Mouse (Mus musculus) frontal cortex, postnatal 14 days (tissue): ENCODE data around the gene Cic.
"Not testable (repeated sequence)": the region's sequence is repeated elsewhere in the genome, so short reads cannot be mapped to it uniquely, and the experiment has no call there.

ENCODE experiments used
- DNase-seq, 2 experiments: peaks; one replicate each; pipeline ENCODE4 v3.0.0; 2022; ENCODE audit warnings: low spot score in 2 of 2

Cic gene

DNA sequence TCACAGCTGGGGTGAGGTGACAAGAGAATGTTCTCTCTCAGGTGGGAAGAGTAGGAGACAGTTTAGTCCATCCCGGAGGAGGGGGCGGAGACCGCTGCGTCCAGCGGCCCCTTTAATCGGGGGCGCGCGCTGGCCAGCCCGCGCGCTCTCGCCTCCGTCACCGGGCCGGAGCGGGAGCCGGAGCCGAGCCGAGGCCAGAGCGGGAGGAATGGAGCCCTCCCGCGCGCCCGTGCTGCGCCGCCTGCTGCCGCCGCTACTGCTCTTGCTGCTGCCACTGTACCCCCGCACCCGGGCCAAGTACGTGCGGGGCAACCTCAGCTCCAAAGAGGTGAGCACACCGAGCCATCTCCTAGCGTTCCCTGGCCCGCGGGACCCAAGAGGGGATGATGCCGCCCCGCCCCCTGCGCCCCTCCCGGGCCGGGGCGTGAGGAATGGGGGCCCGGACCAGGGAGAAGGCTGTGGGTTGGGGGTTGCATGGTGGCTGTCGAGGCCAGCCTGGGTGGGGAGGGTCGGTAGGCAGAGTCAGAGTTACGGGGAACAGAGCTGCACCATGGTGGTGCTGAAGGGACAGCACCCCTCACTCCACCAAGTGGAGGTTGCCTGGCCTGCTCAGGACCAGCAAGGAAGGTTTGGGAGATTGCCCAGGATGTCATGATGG, 38.6 kb downstream of the Cic start, which contains the start of gene Tmem145:
Tmem145 (plus strand) TSS at position 151 of the 658 bp plus-strand sequence.
- no peak for DNase-seq

DNA sequence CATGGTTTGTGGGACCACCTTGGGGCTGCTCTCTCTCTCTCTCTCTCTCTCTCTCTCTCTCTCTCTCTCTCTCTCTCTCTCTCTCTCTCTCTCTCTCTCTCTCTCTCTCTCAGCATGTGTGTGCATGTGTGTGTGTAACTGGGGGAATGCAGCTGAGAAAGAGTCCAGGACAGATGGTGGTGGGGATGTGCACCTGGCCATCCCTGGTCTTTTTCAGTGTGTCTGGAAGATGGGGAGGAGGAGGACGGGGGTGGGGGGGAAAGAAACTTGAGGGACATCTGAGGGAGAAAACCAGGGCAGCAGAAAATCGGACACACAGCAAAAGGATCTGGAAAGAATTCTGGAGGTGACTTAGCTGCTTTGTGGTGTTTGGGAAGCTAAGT, 39.1 kb downstream of the Cic start:
- DNase-seq = no peak

DNA sequence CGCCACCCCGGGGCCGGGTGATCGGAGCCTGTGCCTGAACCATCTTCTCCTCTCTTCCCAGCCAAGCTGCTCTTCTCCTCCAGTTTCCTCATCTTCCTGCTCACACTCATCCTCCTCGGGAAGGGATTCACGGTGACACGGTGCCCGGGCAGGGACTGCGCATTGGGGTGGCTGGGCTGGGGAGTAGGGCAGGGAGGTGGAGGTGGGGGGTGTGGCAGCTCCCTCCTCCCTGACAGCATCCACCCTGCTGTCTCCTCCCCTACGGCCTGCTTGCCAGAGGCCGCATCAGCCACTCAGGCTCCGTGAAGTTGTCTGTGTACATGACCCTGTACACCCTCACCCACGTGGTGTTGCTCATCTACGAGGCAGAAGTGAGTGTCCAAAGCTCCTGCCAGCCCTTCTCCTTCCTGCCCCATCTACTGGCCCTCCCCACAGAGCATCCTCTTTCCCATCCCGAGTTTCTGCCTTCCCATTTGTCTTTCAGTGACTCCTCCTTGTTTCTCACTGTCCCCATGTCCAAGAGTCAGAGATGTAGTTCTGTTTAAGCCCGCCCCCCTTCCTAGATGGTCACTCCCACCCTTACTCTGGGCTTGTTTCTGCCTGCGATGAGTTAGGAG, 41.3 kb downstream of the Cic start:
- no peak for DNase-seq

DNA sequence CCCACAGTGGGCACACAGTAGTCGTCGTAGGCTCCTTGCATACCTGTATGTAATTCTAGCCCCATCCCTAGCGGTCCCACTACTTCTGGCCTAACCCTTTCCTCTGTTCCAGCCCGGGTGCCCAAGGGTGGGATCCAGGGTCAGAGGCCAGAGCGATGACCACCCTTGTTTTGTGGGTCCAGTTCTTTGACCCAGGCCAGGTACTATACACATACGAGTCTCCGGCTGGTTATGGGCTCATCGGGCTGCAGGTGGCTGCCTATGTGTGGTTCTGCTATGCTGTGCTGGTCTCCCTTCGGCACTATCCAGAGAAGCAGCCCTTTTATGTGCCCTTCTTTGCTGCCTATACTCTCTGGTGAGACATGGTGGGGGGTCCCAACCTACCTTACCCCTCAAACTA, 41.9 kb downstream of the Cic start:
- DNase-seq = no peak

DNA sequence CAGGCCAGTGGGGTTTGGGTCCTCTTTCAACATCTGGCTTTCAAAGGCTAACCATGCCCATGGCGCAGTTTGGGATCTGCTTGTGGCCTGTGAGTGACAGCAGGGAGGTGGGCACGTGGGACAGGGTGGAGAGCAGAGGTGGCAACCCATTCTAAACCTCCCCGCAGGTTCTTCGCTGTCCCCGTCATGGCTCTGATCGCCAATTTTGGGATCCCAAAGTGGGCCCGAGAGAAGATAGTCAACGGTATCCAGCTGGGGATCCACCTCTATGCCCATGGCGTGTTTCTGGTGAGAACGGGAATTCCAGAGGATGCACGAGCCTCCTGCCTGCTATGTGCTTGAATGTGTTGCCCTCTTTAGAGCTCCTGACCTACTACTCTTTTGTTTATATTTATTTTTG, 43.7 kb downstream of the Cic start:
- DNase-seq = no peak

DNA sequence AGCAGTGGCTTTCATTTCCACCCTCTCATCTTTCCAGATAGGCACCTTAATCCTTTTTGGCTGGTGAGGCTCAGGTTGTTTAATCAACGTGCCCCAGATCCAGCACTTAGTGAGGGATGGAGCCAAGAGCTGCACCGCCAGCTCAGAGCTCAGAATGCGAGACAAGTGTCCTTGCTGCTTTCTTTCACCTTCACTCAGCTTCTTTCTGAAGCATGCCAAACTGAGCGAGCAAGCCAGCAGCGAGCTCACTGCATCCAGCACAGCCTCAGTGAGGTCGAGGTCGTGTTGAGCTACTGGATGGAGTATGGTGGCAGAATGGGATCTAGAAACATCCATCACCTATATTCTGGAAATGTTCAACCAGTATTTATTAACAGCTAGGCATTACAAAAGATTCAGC, 45.8 kb downstream of the Cic start:
- DNase-seq = no peak

DNA sequence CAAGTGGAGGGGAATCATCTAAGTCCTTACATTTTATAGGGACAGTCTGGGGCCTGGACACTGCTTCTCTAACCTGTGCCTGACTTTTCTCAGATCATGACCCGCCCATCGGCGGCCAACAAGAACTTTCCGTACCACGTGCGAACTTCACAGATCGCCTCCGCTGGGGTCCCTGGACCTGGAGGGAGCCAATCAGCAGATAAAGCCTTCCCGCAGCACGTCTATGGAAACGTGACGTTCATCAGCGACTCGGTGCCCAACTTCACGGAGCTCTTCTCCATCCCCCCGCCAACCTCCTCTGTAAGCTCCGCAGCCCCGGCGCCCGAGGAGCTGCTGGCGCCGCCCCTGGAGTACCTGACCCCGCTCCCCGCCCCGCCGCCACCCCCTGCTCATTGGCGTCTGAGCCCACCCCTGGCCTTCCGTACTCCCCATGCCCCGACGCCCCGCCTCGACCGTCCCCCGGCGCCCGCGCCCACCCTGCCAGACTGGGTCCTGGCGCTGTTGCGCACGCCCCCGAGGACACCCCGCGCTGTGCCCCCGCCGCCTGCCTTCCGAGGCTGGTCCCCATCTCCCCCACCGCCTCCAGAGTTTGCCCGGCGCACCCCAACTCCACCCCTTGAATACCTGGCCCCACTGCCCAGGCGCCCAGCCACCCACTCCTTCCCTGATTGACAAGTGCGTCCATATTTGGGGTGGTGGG, 47.3 kb downstream of the Cic start:
- no peak for DNase-seq

DNA sequence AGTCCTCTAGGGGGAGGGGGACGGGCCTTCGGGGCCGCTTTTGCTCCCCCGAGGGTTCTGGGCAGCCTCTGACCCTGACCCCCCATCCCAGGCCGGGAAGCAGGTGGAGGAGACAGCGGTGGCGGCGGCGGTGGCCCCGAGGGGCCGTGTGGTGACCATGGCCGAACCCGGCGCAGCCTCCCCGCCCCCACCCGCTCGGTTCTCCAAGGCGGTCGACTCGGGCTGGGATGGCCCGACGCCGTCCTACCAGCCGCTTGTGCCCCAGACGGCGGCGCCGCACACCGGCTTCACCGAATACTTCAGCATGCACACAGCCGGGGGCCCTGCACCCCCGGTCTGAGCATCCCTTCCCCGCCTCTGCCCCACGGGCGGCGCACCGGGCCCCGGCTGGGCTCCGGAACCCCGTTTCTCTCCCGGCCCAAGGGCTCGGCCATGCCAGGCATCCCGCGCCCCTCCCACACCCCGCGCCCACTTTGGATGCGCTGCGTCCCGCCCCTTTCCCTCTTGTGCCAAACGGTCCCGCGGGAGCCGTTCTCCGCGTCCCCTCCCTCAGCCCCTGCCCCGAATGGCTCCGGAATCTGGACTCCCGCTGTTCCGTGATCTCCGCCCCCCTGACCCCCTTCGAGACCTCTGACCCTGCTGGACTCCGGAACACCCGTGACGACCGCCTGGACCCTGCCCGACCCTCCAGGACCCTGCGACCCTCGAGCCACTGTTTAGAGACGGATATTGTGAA, 48.0 kb downstream of the Cic start:
- no peak for DNase-seq

DNA sequence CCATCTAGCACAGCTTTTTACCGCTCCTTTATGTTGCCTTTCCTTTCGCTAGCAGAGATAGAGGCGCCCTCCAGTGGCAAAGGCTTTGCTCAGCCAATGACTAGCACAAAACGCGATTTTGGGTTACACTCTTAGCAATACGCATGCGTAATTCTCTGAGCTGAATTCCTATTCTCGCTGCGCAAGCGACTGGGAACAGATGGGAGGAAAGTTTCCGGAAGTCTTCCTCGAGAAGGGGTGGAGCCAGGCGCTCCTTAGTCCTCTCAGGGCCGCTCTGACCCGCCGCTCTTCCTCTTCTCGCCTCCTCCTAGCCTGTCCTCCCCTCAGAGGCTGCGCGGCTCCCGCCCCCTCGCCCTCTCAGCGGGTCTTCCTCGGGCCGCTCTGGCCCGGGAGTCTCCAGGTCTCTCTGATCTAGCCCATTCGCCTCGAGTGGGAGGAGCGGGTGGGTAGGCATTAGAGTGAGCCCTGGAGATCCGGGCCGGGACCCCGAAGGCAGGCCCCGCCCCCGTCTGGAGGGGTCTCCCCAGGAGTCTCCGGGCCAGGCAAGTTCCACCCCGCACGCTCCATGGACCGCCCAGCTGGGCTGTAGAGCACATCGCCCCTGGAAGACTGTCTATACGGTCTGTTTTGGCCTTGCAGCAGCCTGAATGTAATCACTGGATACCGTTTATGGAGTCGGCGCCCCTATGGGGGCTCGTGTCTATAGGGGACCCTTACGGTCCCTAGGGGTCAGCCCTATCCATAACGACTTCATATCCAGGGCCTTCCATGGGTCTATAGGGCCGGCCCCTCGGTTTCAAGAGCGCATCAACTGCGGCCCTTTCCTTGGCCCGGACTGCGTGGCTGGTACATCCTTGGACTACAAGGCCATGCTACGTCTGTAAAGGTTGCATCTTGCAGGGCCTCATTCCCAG, 49.3 kb downstream of the Cic start, which contains the start of gene Megf8:
Megf8 (plus strand) TSS at position 633 of the 914 bp plus-strand sequence.
- peak; percentile 95 for DNase-seq

DNA sequence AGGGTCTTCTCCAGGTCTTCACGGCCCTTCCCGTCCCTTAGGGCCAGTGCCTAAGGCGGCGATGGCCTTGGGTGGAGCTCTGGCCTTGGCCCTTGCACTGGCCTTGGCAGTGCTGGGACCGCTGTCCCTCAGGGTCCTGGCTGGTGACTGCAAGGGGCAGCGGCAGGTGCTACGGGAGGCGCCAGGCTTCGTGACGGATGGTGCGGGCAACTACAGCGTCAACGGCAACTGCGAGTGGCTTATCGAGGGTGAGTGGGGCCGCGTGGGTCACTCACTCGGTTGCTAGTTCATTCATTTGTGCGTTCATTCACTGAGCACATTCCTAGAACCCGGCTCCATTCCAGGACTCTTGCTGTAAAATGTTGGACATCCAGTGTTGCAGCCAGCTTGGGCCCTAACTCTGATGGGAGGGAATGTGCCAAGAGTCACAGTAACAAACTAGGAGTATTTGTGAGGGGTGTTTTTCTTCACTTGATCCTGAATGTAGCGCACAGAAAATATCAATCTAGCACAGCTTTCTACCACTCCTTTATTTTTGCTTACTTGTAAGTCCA, 50.0 kb downstream of the Cic start:
- no peak for DNase-seq

DNA sequence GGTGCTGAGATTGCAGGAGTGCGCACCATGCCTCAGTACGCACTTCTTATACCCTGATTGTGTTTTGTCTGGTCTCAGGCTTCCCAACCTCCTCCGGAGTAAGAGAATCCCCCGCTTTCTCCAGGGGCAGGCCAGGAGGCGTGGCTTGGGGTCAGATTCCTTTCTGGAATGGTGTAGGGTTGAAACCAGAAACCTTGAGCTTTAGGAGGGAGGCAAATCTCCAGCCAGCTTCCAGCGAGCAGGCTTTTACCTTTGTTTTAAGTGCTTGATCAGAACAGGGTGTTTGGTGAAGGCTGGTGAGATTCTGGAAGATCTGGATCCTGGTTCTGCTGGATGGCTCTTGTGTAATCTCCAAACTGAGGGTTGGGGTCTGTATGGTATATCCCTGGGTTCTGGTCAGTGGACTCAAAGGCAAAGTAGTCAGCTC, 54.6 kb downstream of the Cic start:
- DNase-seq = no peak

DNA sequence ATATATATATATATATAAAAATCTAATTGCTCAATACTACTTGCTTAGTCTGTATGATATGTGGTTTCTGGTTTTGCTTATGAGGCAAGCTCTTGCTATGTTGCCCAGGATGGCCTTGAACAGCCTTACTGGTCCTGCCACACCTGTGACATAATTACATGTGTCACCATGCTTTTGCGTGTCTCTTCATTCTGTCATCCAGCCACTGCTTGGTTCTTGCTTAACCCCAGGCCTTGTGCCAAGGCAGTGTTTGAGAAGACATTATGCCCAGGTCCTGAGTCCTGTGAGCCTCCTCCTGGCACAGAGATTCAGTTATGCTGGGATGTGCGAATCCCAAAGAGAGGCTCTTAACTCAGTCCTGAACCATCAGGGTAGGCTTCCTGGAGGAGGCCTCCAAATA, 55.7 kb downstream of the Cic start:
- DNase-seq = no peak

DNA sequence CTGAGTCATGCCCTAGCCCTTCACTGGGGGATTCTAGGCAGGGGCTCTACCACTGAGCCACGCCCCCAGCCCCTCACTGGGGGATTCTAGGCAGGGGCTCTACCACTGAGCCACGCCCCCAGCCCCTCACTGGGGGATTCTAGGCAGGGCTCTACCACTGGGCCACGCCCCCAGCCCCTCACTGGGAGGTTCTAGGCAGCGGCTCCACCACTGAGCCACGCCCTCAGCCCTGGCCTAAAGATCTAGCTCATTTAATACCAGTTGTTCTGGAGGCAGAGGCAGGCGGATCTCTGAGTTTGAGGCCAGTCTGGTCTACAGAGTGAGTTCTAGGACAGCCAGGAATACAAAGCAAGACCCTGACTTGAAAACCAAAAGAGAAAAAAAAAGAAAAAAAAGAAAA, 57.9 kb downstream of the Cic start:
- DNase-seq = not testable (repeated sequence)

DNA sequence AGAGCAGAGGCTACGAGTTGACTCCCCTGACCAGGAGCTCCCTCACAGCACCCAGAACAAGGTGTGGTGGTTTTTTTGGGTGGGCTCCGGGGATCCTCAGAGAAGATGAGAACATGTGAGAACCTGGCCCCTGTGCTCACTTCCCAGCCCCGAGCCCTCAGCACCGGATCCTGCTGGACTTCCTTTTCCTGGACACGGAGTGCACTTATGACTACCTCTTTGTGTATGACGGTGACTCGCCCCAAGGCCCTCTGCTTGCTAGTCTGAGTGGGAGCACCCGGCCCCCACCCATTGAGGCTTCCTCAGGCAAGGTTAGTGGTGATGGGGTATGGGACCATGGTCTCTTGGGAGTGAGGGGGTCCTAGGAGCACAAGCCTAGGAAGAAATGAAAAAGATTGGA, 58.7 kb downstream of the Cic start:
- no peak for DNase-seq

DNA sequence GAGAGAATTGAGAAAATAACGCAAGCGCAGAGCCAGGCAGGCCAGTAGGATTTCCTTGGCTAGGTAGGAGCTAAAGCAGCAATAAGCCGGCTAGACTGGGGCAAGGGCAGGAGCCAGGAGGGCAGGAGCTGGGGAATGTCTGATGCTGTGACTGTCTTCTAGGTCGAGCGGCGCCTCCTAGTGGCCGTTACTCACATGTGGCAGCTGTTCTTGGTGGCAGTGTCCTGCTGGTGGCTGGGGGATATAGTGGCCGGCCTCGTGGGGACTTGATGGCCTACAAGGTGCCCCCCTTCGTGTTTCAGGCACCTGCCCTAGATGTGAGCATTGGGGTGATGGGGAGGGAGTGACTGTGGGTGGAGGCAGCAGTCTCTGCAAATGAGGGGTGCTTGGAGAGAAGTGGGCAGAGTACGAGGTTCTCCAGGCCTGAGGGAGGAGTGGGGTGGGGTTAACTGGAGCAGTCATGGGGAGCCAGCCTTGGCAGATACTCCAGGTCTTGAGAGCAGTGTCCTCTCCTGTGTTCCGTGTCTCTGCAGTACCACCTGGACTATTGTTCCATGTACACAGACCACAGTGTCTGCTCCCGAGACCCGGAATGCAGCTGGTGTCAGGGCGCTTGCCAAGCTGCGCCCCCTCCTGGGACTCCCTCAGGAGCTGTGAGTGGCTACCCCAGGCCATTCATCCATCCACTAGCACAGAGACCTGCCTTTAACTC, 66.2 kb downstream of the Cic start:
- DNase-seq = peak in 1 of 2 experiments; percentile 55

DNA sequence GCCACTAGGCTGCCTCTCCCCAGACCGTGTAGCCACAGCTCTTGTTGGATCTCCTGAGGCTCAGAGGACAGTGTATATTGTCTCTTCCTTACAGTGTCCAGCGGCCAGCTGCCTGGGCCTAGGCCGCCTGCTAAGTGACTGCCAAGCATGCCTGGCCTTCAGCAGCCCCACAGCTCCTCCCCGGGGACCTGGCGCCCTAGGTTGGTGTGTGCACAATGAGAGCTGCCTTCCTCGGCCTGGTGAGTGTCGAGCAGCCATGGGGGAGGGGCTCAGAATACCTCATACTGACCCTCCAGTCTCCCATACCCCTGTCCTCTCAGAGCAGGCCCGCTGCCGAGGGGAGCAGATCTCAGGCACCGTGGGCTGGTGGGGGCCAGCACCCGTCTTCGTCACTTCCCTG, 67.0 kb downstream of the Cic start:
- no peak for DNase-seq

DNA sequence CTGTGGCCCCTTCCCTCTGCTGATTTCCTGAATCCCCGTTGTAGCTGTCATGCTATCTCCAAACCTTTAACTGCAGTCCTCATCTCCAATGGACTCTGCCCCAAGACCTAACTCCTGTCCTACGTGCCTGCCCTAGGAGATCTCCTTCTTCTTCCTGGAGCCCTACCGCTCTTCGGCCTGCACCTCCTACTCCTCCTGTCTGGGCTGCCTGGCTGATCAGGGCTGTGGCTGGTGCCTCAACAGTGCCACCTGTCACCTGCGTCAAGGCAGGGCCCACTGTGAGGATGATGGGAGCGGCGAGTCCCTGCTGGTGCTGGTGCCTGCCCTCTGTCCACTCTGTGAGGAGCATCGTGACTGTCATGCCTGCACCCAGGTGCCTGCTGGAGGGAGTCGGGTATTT, 71.8 kb downstream of the Cic start:
- no peak for DNase-seq

DNA sequence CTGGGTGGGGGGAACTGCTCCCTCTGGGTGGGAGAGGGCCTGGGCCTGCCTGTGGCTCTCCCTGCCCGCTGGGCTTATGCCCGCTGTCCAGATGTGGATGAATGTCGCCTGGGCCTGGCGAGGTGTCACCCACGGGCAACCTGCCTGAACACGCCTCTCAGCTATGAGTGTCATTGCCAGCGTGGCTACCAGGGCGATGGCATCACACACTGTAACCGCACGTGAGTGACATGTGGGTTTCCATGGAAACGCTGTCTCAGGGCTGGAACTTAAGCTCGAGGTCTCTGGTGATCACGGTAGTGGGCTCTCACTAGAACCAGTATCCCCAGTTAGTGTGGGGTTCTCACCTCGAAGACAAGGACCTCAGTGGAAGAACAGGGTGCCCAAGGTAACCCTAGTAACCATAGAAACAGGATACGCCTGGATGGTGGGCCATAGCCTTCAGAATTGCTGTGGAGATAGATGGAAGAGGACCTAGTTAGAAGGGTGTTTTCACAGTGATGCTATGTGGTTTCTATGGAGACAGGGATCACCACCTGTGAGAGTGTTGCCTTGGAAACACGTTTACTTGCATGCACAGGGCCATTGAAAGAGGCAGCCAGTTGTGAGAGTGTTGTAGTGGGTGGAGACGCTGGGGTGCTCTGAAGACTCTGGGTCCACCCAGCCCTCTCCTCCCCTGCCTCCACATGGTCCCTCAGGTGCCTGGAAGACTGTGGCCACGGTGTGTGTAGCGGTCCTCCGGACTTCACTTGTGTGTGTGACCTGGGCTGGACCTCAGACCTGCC, 73.7 kb downstream of the Cic start:
- peak in 1 of 2 experiments; percentile 51 for DNase-seq
